Mouse (Mus musculus): ENCODE data around the gene Fcnb. TPM values are rescaled to one million over a fixed set of nuclear protein-coding genes. Genes with fewer than 3 reads are reported as not detected.

Fcnb gene
- polyA plus RNA-seq, 1 experiment from 2014 or later = not detected

Other genes with a start within 250 kb of the Fcnb start
- 5.9 and 6.4 TPM in 2 replicates for gene Col5a1, start 198.5 kb downstream of the Fcnb start, polyA plus RNA-seq (2015; fragmentation: Nextera tagmentation; extraction: Ambion mirVana)
- gene Olfm1, start 108.1 kb upstream of the Fcnb start, polyA plus RNA-seq (2015; fragmentation: Nextera tagmentation; extraction: Ambion mirVana) = 340 and 355 TPM in 2 replicates

Data from midbrain, embryonic 16.5 days (tissue).